Mouse (Mus musculus) E14TG2a.4 (cell line): ENCODE results near the gene Scrt2.

ENCODE experiments used
- H3K27me3 ChIP-seq: 2 replicates; pipeline ENCODE4 v1.6.1; 2014; ENCODE audit warnings: low read length, control low read depth; ENCODE audit not compliant: insufficient read depth
- H3K36me3 ChIP-seq: 2 replicates; pipeline ENCODE4 v1.6.1; 2014; ENCODE audit warnings: low read length, control low read depth; ENCODE audit not compliant: insufficient read depth
- H3K4me1 ChIP-seq: replicated peaks from 2 replicates; pipeline ENCODE4 v1.6.1; 2014; ENCODE audit warnings: low read depth, low read length, control low read depth
- H3K4me3 ChIP-seq: replicated peaks from 2 replicates; pipeline ENCODE4 v1.5.1; 2014; ENCODE audit warnings: mild to moderate bottlenecking, low read length
- H3K9me3 ChIP-seq: 2 replicates; pipeline ENCODE4 v1.6.1; 2014; ENCODE audit warnings: low read length, control low read depth
- CTCF ChIP-seq: conservative IDR thresholded peaks from 2 replicates; pipeline ENCODE4 v1.5.1; 2014; ENCODE audit warnings: low read length
- NANOG ChIP-seq: IDR thresholded peaks from 2 replicates; pipeline ENCODE4 v1.6.1; 2014; ENCODE audit warnings: borderline replicate concordance, low read length, mixed read lengths
- POU5F1 ChIP-seq: IDR thresholded peaks from 2 replicates; pipeline ENCODE4 v1.6.1; 2014; ENCODE audit warnings: low read length, borderline replicate concordance

Scrt2 gene

DNA sequence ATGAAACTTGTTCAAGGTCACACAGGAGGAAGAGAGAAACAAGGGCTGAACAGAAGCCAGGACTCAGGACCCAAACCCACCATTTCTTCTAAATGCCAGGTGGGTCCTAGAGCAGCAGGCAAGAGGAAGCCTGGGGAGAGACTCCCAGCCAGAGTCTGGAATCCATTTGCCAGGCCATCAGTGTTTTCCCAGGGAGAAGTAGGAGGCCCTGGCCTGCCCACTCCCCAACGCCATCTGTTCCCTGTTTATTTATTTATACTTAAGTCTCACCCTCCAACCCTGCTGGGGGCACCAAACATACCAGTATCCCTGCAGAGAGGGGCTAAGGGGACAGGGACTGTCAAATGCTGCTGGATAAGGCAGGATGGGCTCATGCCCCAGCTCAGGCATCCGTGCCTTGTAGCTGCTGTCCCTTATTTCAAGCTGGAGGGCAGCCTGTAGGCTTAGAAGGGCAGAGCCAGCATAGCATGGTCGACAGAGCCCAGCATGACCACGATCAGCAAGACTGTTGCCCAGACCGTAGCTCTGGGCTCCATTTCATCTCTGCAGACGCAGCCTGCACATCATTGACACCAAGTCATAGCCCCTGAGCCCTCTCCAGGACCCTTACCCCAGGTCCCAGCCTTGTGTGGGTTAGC is 38.0 kb downstream of the Scrt2 start:
- no peaks in the 10 kb centered on the region for H3K9me3 ChIP-seq
- no peak overlapping the region for H3K4me3 ChIP-seq
- peaks cover 78% of the 10 kb centered on the region for H3K4me1 ChIP-seq
- H3K27me3 ChIP-seq: peaks cover 5% of the 10 kb centered on the region; the same call in 1 of the 2 replicates
- no peak for TF ChIP-seq CTCF
- TF ChIP-seq POU5F1: no peak
- TF ChIP-seq NANOG: no peak
- H3K36me3 ChIP-seq: no peaks in the 10 kb centered on the region

- no peak overlapping the region for H3K4me3 ChIP-seq
- H3K9me3 ChIP-seq: no peaks in the 10 kb centered on the region
- peaks cover 48% of the 10 kb centered on the region for H3K4me1 ChIP-seq
- TF ChIP-seq POU5F1: no peak
- TF ChIP-seq CTCF: no peak
- TF ChIP-seq NANOG: no peak
- H3K27me3 ChIP-seq: peaks cover 5% of the 10 kb centered on the region; the same call in 1 of the 2 replicates
- no peaks in the 10 kb centered on the region for H3K36me3 ChIP-seq
Measured at GRCm38 (mm10) chr2:152122896-152123295, 41.6 kb downstream of the Scrt2 start.

DNA sequence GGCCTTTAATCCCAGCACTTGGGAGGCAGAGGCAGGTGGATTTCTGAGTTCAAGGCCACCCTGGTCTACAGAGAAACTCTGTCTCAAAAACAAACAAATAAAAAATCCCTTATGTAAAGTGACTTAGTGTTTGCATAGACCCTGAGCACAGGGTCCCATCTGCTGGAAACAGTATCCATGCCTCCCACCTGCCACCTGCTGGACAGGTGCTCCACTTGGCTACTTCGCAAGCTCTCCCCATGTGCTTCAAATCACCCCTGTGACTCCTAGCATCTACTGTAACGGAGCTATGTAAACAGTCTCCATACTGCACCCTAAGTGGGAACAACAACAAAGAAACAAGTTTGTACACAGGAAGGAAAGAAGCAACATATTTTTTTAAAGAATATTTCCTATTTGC is 47.3 kb downstream of the Scrt2 start:
- peaks cover 39% of the 10 kb centered on the region for H3K4me1 ChIP-seq
- no peaks in the 10 kb centered on the region for H3K9me3 ChIP-seq
- H3K27me3 ChIP-seq: 0 out of 2 replicates have a peak, but pooled peaks cover 5% of the 10 kb centered on the region
- H3K36me3 ChIP-seq: no peaks in the 10 kb centered on the region
- no peak overlapping the region for H3K4me3 ChIP-seq
- TF ChIP-seq POU5F1 (no peak), CTCF (peak; percentile 16; the same call in 1 of the 2 replicates)

GRCm38 (mm10) chr2:152129778-152130177 is 48.4 kb downstream of the Scrt2 start:
- Histone ChIP-seq H3K27me3 (0 out of 2 replicates have a peak, but pooled peaks cover 5% of the 10 kb centered on the region), H3K9me3 (no peaks in the 10 kb centered on the region), H3K4me1 (peaks cover 30% of the 10 kb centered on the region), H3K36me3 (no peaks in the 10 kb centered on the region), H3K4me3 (no peak overlapping the region)
- TF ChIP-seq POU5F1 (no peak), CTCF (no peak), NANOG (no peak)

DNA sequence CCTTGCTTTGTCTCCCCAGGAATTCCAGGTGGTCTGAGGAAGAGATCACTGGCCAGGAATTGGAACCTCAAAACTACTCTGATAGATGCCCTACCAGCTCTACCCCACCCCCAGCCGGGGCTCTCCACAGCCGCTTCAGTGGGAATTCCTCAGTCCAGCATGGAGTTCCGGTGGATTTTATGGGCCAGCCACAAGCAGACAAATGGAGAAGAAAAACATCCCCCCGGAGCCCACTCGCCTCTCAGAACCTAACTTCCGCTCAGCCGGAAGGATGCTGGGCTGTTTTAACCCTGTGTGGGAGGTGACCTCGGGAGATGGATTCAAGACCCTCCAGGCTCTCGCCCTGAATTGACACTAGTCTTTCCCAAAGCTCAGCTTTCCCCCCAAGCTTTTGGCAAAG is 50.7 kb downstream of the Scrt2 start:
- H3K9me3 ChIP-seq: no peaks in the 10 kb centered on the region
- H3K4me3 ChIP-seq: peak overlapping the region; percentile 32; the same call in 1 of the 2 replicates
- no peak for TF ChIP-seq CTCF
- no peak for TF ChIP-seq POU5F1
- TF ChIP-seq NANOG: no peak
- H3K4me1 ChIP-seq: peaks cover 30% of the 10 kb centered on the region
- peaks cover 12% of the 10 kb centered on the region for H3K27me3 ChIP-seq
- H3K36me3 ChIP-seq: no peaks in the 10 kb centered on the region

- Histone ChIP-seq H3K4me3 (peak overlapping the region; percentile 32; the same call in 1 of the 2 replicates), H3K9me3 (no peaks in the 10 kb centered on the region), H3K36me3 (no peaks in the 10 kb centered on the region), H3K4me1 (peaks cover 30% of the 10 kb centered on the region), H3K27me3 (peaks cover 12% of the 10 kb centered on the region)
- no peak for TF ChIP-seq POU5F1
- no peak for TF ChIP-seq NANOG
- no peak for TF ChIP-seq CTCF
Measured at GRCm38 (mm10) chr2:152132691-152133090, 51.4 kb downstream of the Scrt2 start.

DNA sequence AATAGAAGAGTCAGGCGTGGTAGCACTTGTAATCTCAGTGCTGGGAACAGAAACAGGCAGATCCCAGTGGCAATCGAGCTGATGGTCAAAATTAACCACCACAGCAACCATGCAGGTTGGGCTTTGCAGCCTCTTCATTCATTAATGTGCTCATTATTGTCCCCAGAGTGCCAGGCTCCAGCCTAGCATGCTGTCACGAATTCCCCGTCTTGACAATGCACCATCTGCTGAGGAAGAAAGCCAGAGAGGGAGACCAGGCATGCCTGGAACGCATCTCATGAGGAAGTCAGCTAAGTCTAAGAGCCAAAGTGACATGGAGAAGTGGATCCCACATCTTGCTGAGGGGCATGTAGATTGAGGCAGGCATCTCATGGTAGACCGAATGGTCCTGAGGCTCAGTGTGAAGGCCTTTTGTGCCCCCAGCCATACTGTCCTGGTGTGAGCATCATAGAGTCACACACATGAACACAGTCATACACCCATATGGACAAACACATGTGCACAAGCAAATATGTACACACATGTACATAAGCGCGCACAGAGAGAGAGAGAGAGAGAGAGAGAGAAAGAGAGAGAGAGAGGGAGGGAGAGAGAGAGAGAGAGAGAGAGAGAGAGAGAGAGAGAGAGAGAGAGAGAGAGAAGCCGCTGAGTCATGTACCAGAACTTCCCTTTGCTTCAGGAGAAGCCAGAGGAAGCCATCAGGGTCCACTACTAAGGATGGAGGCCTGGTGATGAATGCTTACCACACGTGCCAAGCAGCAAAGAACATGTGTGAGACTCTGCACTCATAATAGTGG is 58.1 kb downstream of the Scrt2 start:
- Histone ChIP-seq H3K9me3 (no peaks in the 10 kb centered on the region), H3K36me3 (0 out of 2 replicates have a peak, but pooled peaks cover under 1% of the 10 kb centered on the region), H3K4me3 (no peak overlapping the region), H3K4me1 (peaks cover 49% of the 10 kb centered on the region), H3K27me3 (peaks cover 27% of the 10 kb centered on the region)
- no peak for TF ChIP-seq CTCF
- TF ChIP-seq NANOG: no peak
- no peak for TF ChIP-seq POU5F1

- H3K27me3 ChIP-seq: peaks cover 26% of the 10 kb centered on the region
- TF ChIP-seq POU5F1 (no peak), NANOG (no peak)
- no peaks in the 10 kb centered on the region for H3K9me3 ChIP-seq
- H3K36me3 ChIP-seq: peaks cover 16% of the 10 kb centered on the region
- H3K4me1 ChIP-seq: peaks cover 65% of the 10 kb centered on the region
- H3K4me3 ChIP-seq: no peak overlapping the region
Measured at GRCm38 (mm10) chr2:152140941-152141340, 59.6 kb downstream of the Scrt2 start.
